Mouse (Mus musculus): ENCODE data around the gene Edc3.

DNA sequence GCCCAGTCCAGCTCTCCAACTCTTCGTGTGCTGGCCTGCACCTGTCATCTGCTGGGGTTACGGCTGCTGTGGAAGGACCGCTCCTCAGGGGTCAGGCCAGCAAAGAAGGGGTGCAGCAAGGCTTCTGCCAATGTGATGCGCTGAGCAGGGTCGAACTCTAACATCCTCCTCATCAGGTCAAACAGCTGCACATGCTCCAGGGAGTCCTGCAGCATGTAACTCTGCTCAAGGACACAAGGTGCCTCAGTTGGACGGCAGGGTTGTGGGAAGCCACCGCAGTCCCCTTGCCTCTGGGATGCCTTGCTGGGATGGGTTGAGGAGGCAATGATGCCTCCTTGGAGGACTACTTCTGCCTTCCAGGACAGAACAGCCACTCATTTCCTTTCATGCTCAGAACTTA, 42.6 kb downstream of the Edc3 start:
- TF ChIP-seq CTCF (IDR thresholded peaks at IDR 0.05; ENCODE audit: borderline replicate concordance, extremely low read depth, insufficient read depth, insufficient read length) (no peak), POLR2A (IDR thresholded peaks at IDR 0.05; ENCODE audit: borderline replicate concordance, extremely low read depth, insufficient read depth, insufficient read length, poor library complexity, severe bottlenecking) (no peak)
